Mouse (Mus musculus) E14TG2a.4 (cell line): ENCODE results near the gene Pabpc4.
"Not testable (repeated sequence)": the region's sequence is repeated elsewhere in the genome, so short reads cannot be mapped to it uniquely, and the experiment has no call there.

Experiments
- H3K27me3 ChIP-seq: 2 replicates; pipeline ENCODE4 v1.6.1; 2014; ENCODE audit warnings: low read length, control low read depth; ENCODE audit not compliant: insufficient read depth
- H3K36me3 ChIP-seq: 2 replicates; pipeline ENCODE4 v1.6.1; 2014; ENCODE audit warnings: low read length, control low read depth; ENCODE audit not compliant: insufficient read depth
- H3K4me1 ChIP-seq: replicated peaks from 2 replicates; pipeline ENCODE4 v1.6.1; 2014; ENCODE audit warnings: low read depth, low read length, control low read depth
- H3K4me3 ChIP-seq: replicated peaks from 2 replicates; pipeline ENCODE4 v1.5.1; 2014; ENCODE audit warnings: mild to moderate bottlenecking, low read length
- H3K9me3 ChIP-seq: 2 replicates; pipeline ENCODE4 v1.6.1; 2014; ENCODE audit warnings: low read length, control low read depth
- CTCF ChIP-seq: conservative IDR thresholded peaks from 2 replicates; pipeline ENCODE4 v1.5.1; 2014; ENCODE audit warnings: low read length
- NANOG ChIP-seq: IDR thresholded peaks from 2 replicates; pipeline ENCODE4 v1.6.1; 2014; ENCODE audit warnings: borderline replicate concordance, low read length, mixed read lengths
- POU5F1 ChIP-seq: IDR thresholded peaks from 2 replicates; pipeline ENCODE4 v1.6.1; 2014; ENCODE audit warnings: low read length, borderline replicate concordance

Pabpc4 gene

GRCm38 (mm10) chr4:123289038-123289437, 26.9 kb downstream of the Pabpc4 start:
- Histone ChIP-seq H3K4me1 (peaks cover 76% of the 10 kb centered on the region), H3K9me3 (no peaks in the 10 kb centered on the region), H3K4me3 (no peak overlapping the region), H3K27me3 (no peaks in the 10 kb centered on the region), H3K36me3 (peaks cover 100% of the 10 kb centered on the region)
- TF ChIP-seq CTCF (no peak), POU5F1 (no peak)

DNA sequence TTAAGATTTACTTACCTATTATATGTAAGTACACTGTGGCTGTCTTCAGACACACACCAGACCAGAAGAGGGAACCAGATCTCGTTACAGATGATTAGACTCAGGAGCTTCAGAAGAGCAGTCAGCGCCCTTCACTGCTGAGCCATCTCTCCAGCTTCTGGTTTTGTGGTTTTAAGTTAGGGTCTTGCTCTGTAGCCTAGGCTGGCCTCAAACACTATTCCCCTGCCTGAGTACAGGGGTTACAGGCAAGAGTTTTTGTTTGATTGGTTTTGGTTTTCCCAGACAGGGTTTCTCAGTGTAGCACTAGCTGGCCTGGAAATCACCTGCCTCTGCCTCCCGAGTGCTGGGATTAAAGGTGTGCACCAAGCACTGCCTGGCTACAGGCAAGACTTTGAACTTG, 30.2 kb downstream of the Pabpc4 start:
- H3K27me3 ChIP-seq: no peaks in the 10 kb centered on the region
- H3K4me1 ChIP-seq: peaks cover 70% of the 10 kb centered on the region
- TF ChIP-seq NANOG (no peak), CTCF (no peak), POU5F1 (no peak)
- H3K4me3 ChIP-seq: no peak overlapping the region
- H3K36me3 ChIP-seq: peaks cover 100% of the 10 kb centered on the region
- H3K9me3 ChIP-seq: no peaks in the 10 kb centered on the region

GRCm38 (mm10) chr4:123292989-123293388, 30.8 kb downstream of the Pabpc4 start:
- H3K4me3 ChIP-seq: no peak overlapping the region
- peaks cover 67% of the 10 kb centered on the region for H3K4me1 ChIP-seq
- no peak for TF ChIP-seq CTCF
- TF ChIP-seq POU5F1: no peak
- no peak for TF ChIP-seq NANOG
- H3K27me3 ChIP-seq: no peaks in the 10 kb centered on the region
- H3K36me3 ChIP-seq: peaks cover 100% of the 10 kb centered on the region
- no peaks in the 10 kb centered on the region for H3K9me3 ChIP-seq

DNA sequence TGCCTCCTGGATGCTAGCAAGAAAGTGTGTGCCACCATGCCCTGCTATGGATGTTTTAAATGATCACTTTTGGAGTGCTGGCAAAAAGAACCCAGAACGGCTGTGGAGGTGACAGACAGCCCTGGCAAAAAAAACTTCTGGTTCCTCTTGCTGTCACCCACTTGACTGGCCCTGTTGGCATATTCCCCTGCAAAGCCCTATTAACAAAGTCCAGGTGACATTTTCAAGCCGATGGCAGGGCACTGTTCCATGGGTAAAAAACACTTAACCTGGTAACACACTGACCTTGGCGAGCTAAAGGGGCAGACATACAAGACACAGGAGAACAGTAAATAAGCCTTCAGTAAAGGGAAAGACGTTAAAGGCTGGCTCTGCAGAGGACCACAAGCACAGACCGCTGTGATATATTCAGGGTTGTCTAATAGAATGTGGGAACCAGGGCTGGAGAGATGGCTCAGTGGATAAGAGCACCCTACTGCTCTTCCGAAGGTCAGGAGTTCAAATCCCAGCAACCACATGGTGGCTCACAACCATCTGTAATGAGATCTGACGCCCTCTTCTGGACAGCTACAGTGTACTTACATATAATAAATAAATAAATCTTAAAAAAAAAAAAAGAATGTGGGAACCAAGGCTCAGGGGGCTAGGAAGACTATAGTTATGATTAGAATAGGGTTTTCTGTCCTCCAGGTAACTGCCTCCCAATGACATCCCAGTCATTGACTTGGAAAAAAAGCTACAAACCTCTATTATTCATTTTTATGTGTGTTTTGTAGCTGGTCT, 31.7 kb downstream of the Pabpc4 start:
- peaks cover 67% of the 10 kb centered on the region for H3K4me1 ChIP-seq
- H3K4me3 ChIP-seq: no peak overlapping the region
- H3K36me3 ChIP-seq: peaks cover 100% of the 10 kb centered on the region
- no peaks in the 10 kb centered on the region for H3K9me3 ChIP-seq
- no peaks in the 10 kb centered on the region for H3K27me3 ChIP-seq
- TF ChIP-seq POU5F1 (no peak), CTCF (no peak), NANOG (no peak)

GRCm38 (mm10) chr4:123295026-123295425, 32.9 kb downstream of the Pabpc4 start:
- Histone ChIP-seq H3K4me1 (peaks cover 68% of the 10 kb centered on the region), H3K36me3 (peaks cover 100% of the 10 kb centered on the region)
- H3K27me3 ChIP-seq, H3K4me3 ChIP-seq, H3K9me3 ChIP-seq: not testable (repeated sequence)

DNA sequence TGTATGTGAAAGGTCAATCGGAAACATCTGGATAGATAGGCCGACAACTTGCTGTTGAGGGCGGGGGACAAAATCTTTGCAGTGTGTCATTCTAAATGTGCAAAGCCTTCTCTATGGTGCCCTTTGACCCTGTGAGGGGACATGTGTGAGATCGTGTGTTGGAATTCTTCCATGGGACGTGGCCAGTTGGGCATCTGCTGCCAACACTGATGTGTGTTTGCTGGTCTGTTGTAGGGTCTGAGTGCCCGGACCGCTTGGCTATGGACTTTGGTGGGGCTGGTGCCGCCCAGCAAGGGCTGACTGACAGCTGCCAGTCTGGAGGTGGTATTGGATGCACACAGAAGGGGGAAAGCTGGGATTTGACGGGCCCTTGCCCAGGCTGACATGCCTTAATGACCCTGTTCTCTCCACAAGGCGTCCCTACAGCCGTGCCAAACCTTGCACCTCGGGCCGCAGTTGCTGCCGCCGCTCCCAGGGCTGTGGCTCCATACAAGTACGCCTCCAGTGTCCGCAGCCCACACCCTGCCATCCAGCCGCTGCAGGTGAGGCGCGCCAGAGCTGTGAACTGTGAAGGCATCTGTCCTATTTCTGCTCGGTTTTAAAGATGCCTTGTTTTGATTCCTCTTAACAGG, 33.5 kb downstream of the Pabpc4 start:
- no peak overlapping the region for H3K4me3 ChIP-seq
- no peaks in the 10 kb centered on the region for H3K27me3 ChIP-seq
- H3K36me3 ChIP-seq: peaks cover 100% of the 10 kb centered on the region
- H3K4me1 ChIP-seq: peaks cover 72% of the 10 kb centered on the region
- H3K9me3 ChIP-seq: no peaks in the 10 kb centered on the region
- TF ChIP-seq CTCF (no peak), POU5F1 (no peak), NANOG (no peak)

DNA sequence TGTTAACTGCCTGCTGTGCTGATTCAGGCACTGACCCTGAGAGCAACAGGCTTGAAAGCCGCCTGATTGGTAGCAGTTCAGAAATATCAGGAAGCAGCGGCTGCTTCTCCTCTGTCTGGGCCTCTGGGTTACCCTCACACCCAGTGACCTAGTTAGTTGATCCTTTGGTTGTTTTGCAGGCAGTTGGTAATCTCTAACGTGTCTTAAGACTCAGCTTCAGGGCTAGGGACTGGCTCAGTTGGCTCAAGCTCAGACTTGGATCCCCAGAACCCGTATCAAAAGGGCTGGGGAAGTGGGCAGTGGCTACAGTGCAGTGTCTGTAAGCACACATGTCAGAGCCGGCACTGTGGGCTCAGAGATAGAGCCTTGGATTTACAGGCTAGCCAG, 34.0 kb downstream of the Pabpc4 start:
- no peaks in the 10 kb centered on the region for H3K27me3 ChIP-seq
- peaks cover 100% of the 10 kb centered on the region for H3K36me3 ChIP-seq

DNA sequence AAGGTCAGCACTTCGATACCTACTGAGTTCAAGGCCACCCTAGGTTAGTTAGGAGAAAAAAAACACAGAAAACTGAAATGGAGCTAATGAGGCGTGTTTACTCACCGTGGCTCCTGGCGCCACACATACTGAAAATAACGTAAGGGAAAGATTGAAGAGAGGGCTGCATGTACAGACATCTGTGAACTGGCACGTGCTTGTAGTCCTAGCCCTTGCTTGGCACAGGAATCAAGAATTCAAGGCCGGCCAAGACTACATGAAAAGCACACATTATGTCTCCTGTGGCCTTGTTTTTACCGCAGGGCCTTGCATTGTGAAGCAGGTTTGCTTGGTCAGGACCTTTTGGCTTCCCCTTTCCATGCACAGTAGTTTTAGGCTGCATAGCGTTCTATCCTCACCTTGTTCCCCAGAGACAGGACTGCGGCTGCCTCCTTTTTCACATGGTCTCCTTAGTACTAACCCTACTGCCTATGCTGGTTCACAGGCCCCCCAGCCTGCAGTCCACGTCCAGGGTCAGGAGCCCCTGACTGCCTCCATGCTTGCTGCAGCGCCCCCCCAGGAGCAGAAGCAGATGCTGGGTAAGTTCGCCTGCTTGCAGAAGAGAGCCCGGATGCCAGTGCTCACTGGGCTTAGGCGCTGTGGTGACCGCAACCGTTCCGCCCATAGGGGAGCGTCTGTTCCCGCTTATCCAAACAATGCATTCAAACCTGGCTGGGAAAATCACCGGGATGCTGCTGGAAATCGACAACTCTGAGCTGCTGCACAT, 35.2 kb downstream of the Pabpc4 start:
- H3K27me3 ChIP-seq: no peaks in the 10 kb centered on the region
- peaks cover 66% of the 10 kb centered on the region for H3K4me1 ChIP-seq
- H3K36me3 ChIP-seq: peaks cover 100% of the 10 kb centered on the region
- H3K4me3 ChIP-seq: no peak overlapping the region
- no peaks in the 10 kb centered on the region for H3K9me3 ChIP-seq
- no peak for TF ChIP-seq POU5F1

More for the DNA sequence above, 34.0 kb downstream of the Pabpc4 start:
- TF ChIP-seq CTCF (no peak), POU5F1 (no peak), NANOG (no peak)
- Histone ChIP-seq H3K9me3 (no peaks in the 10 kb centered on the region), H3K4me3 (no peak overlapping the region), H3K4me1 (peaks cover 72% of the 10 kb centered on the region)
